13 mouse cellular contexts compared by ENCODE assay signal in genomic region chr17:6752375-6752774, GRCm38 (mm10). TPM values are rescaled to one million over a fixed set of nuclear protein-coding genes. Genes with fewer than 3 reads are reported as not detected.
DNase-seq lines count a peak whose midpoint lies in the region; ATAC-seq and TF ChIP-seq lines count a peak whose summit lies in the region.
"Had no signal": no experiment of that assay in that cellular context is flagged by ENCODE, and none has a peak within 500 bp of the region (broad histone marks: within the 10 kb centered on the region; RNA-seq: fewer than 3 reads in every experiment).

No protein-coding gene starts in this region.

- H3K9me3 ChIP-seq in heart, embryonic 14.5 days (ENCODE audit: control insufficient read depth, low read length), result no peaks in the 10 kb centered on the region
- H3K9me3 ChIP-seq in heart, postnatal 0 days (replicated peaks; ENCODE audit: control insufficient read depth, low read length), result no peaks in the 10 kb centered on the region
- H3K9me3 ChIP-seq: hindbrain, embryonic 15.5 days; limb, embryonic 13.5 days had no signal

- TF ChIP-seq EP300 in heart, postnatal 0 days (IDR thresholded peaks at IDR 0.05; ENCODE audit: low read depth), result no peak

- H3K4me3 ChIP-seq in heart, embryonic 14.5 days (ENCODE audit: control insufficient read depth in 1 of 2, insufficient read depth in 1 of 2, low read depth in 1 of 2, low read length in 2 of 2), result no peak overlapping the region
- H3K4me3 ChIP-seq in heart, postnatal 0 days (ENCODE audit: low read depth, low read length), result no peak overlapping the region
- H3K4me3 ChIP-seq: hindbrain, embryonic 15.5 days; limb, embryonic 13.5 days had no signal

- H3K4me2 ChIP-seq in heart, embryonic 14.5 days (ENCODE audit: low read length), result no peak overlapping the region
- no peak overlapping the region for H3K4me2 ChIP-seq in heart, postnatal 0 days (ENCODE audit: low read depth, low read length)
- H3K4me2 ChIP-seq: hindbrain, embryonic 15.5 days; limb, embryonic 13.5 days had no signal

- DNase-seq in heart, postnatal 25 days (ENCODE audit: low spot score), result no peak
- peak; percentile 71 for DNase-seq in retina, postnatal 1 day
- no peak for DNase-seq in retina, embryonic 14.5 days (ENCODE audit: low spot score)
- no peak for DNase-seq in heart, postnatal 0 days (ENCODE audit: low spot score)
- no peak for DNase-seq in thymus, postnatal 14 days
- no peak for DNase-seq in layer of hippocampus, postnatal 14 days (ENCODE audit: low spot score in 2 of 2)
- DNase-seq: adrenal gland, adult 8-10 months; cerebellum, postnatal 14 days; lung, adult 18-20 months had no signal

- H3K27me3 ChIP-seq in heart, embryonic 14.5 days (ENCODE audit: control insufficient read depth, insufficient read depth, low read length), result no peaks in the 10 kb centered on the region
- no peaks in the 10 kb centered on the region for H3K27me3 ChIP-seq in heart, postnatal 0 days (ENCODE audit: control insufficient read depth, insufficient read depth, low read length)
- H3K27me3 ChIP-seq: hindbrain, embryonic 15.5 days; limb, embryonic 13.5 days had no signal

- peaks cover 31 to 34% of the 10 kb centered on the region in 2 experiments for H3K4me1 ChIP-seq in heart, embryonic 14.5 days (ENCODE audit: control insufficient read depth in 2 of 2, insufficient read depth in 2 of 2, low read length in 2 of 2)
- peaks cover 31% of the 10 kb centered on the region for H3K4me1 ChIP-seq in heart, postnatal 0 days (ENCODE audit: control insufficient read depth, insufficient read depth)

- peak overlapping the region in 1 of 2 experiments; percentile 15; a peak in 2 of 4 replicates for H3K27ac ChIP-seq in heart, embryonic 14.5 days (replicated peaks in 1 of 2; ENCODE audit: control insufficient read depth in 1 of 2, insufficient read depth in 1 of 2, low read depth in 2 of 2, low read length in 2 of 2)
- peak overlapping the region; percentile 44; the same call in 1 of the 2 replicates for H3K27ac ChIP-seq in heart, postnatal 0 days (ENCODE audit: low read depth)
- H3K27ac ChIP-seq: hindbrain, embryonic 15.5 days; kidney, postnatal 0 days had no signal

- intact Hi-C loops in heart, postnatal 25 days (cut with DNase I), result no loop called here

- no peak for TF ChIP-seq CTCF in heart, postnatal 0 days (IDR thresholded peaks at IDR 0.05; ENCODE audit: low read depth)

- 25% methylated on average over 7 of the region's 7 CpGs for WGBS in heart, embryonic 14.5 days
- whole genome bisulfite sequencing in heart, postnatal 0 days, result 34% methylated on average over 7 of the region's 7 CpGs

- H3K9ac ChIP-seq in heart, embryonic 14.5 days (ENCODE audit: low read length), result peak overlapping the region; percentile 31; the same call in 1 of the 2 replicates
- H3K9ac ChIP-seq in heart, postnatal 0 days (replicated peaks; ENCODE audit: low read depth, low read length), result no peak overlapping the region
- H3K9ac ChIP-seq: hindbrain, embryonic 15.5 days; limb, embryonic 13.5 days had no signal

- no peak for ATAC-seq in heart, embryonic 14.5 days (ENCODE audit: insufficient number of reproducible peaks, insufficient read depth, low FRiP score, low read depth)
- ATAC-seq in heart, postnatal 0 days (ENCODE audit: insufficient read depth, low read depth), result no peak

- H3K36me3 ChIP-seq in heart, embryonic 14.5 days (ENCODE audit: control insufficient read depth, insufficient read depth, low read length), result peaks cover 59% of the 10 kb centered on the region
- peaks cover 52% of the 10 kb centered on the region for H3K36me3 ChIP-seq in heart, postnatal 0 days (replicated peaks; ENCODE audit: control insufficient read depth, insufficient read depth, low read length)
- H3K36me3 ChIP-seq: hindbrain, embryonic 15.5 days had no signal

RNA-seq across cellular contexts. Expression of gene Ezr, which starts 30.2 kb away (rescaled TPM):
- polyA plus RNA-seq in heart, embryonic 14.5 days (2014; fragmentation: Nextera tagmentation; extraction: Ambion mirVana), result 102 and 115 TPM in 2 replicates
- total RNA-seq in heart, postnatal 25 days (2021), result 10 to 100 TPM; 39.3 to 43.6 TPM
- 91.3 and 103 TPM in 2 replicates for total RNA-seq in heart, postnatal 0 days (2014; rRNA removed; ENCODE audit: low replicate concordance)
- polyA plus RNA-seq in heart, postnatal 0 days (2015; fragmentation: Nextera tagmentation; extraction: Ambion mirVana), result 126 and 141 TPM in 2 replicates
- 10 to 100 TPM; 63.0 to 68.2 TPM for total RNA-seq in layer of hippocampus, postnatal 14 days (2021)
